Mouse (Mus musculus) brown adipose tissue, adult 24 weeks (tissue): ENCODE results near the gene Soat2. TPM values are rescaled to one million over a fixed set of nuclear protein-coding genes. Genes with fewer than 3 reads are reported as not detected.

Source experiments
- H3K27ac ChIP-seq: fragments of 200-500 bp; replicated peaks from 2 replicates; pipeline ENCODE4 v1.5.1; 2012; ENCODE audit warnings: low read depth, mild to moderate bottlenecking, low read length
- H3K4me1 ChIP-seq: fragments of 200-500 bp; 2 replicates; pipeline ENCODE4 v1.6.1; 2012; ENCODE audit warnings: low read length, mixed read lengths; ENCODE audit not compliant: control insufficient read depth, insufficient read depth, insufficient read length
- H3K4me3 ChIP-seq: fragments of 200-500 bp; 2 replicates; pipeline ENCODE4 v1.5.1; 2012; ENCODE audit warnings: low read depth, mild to moderate bottlenecking, low read length, moderate library complexity; ENCODE audit not compliant: insufficient read depth
- polyA plus RNA-seq: library from polyadenylated mRNA; stranded (reverse); fragments of >200 nt; gene quantifications from 2 replicates; pipeline ENCODE4 v1.2.4, GENCODE M21; 2012; ENCODE audit not compliant: missing spikeins, insufficient read depth, insufficient read length

Gene Soat2
- polyA plus RNA-seq = not detected in 2 replicates

GRCm38 (mm10) chr15:102150301-102151135, at the start of gene Soat2:
Soat2 (plus strand) TSS chr15:102150526.
- H3K27ac ChIP-seq = peak within 1 kb of the TSS; percentile 55; the same call in 1 of the 2 replicates
- H3K4me3 ChIP-seq = no peak within 1 kb of the TSS
- no peaks in the 10 kb centered on the region for H3K4me1 ChIP-seq

- peak overlapping the region; percentile 78 for H3K4me3 ChIP-seq
- H3K27ac ChIP-seq = peak overlapping the region; percentile 99
- H3K4me1 ChIP-seq = peaks cover 28% of the 10 kb centered on the region
These were observed 49.2 kb upstream of the Soat2 start for GRCm38 (mm10) chr15:102100996-102101671.

- Histone ChIP-seq H3K4me3 (peak overlapping the region; percentile 78), H3K27ac (peak overlapping the region; percentile 99), H3K4me1 (peaks cover 29% of the 10 kb centered on the region)
These were observed 48.4 kb upstream of the Soat2 start for GRCm38 (mm10) chr15:102101672-102102541.

GRCm38 (mm10) chr15:102102548-102103121, 47.7 kb upstream of the Soat2 start:
- Histone ChIP-seq H3K27ac (peak overlapping the region; percentile 99), H3K4me1 (peaks cover 24% of the 10 kb centered on the region), H3K4me3 (peak overlapping the region; percentile 78)

- peak overlapping the region; percentile 99 for H3K27ac ChIP-seq
- peak overlapping the region; percentile 78 for H3K4me3 ChIP-seq
- H3K4me1 ChIP-seq = peaks cover 18% of the 10 kb centered on the region
These were observed 46.9 kb upstream of the Soat2 start for GRCm38 (mm10) chr15:102103371-102103946.

GRCm38 (mm10) chr15:102103947-102104555, 46.3 kb upstream of the Soat2 start:
- H3K4me3 ChIP-seq = peak overlapping the region; percentile 78
- H3K27ac ChIP-seq = peak overlapping the region; percentile 99
- peaks cover 16% of the 10 kb centered on the region for H3K4me1 ChIP-seq

GRCm38 (mm10) chr15:102105360-102105759, 45.0 kb upstream of the Soat2 start:
- H3K4me1 ChIP-seq = peaks cover 12% of the 10 kb centered on the region; the same call in 1 of the 2 replicates
- peak overlapping the region; percentile 78 for H3K4me3 ChIP-seq
- peak overlapping the region; percentile 99 for H3K27ac ChIP-seq

- peak overlapping the region; percentile 53 for H3K4me3 ChIP-seq
- H3K4me1 ChIP-seq = peaks cover 12% of the 10 kb centered on the region; the same call in 1 of the 2 replicates
These were observed 44.3 kb upstream of the Soat2 start for GRCm38 (mm10) chr15:102105764-102106730.

GRCm38 (mm10) chr15:102106754-102107456, 43.4 kb upstream of the Soat2 start:
- Histone ChIP-seq H3K27ac (no peak overlapping the region), H3K4me3 (no peak overlapping the region; the same call in 1 of the 2 replicates), H3K4me1 (peaks cover 8% of the 10 kb centered on the region; the same call in 1 of the 2 replicates)

More at GRCm38 (mm10) chr15:102105764-102106730, 44.3 kb upstream of the Soat2 start:
- peak overlapping the region; percentile 70 for H3K27ac ChIP-seq

- no peak overlapping the region for H3K4me3 ChIP-seq
- peaks cover 8% of the 10 kb centered on the region; the same call in 1 of the 2 replicates for H3K4me1 ChIP-seq
- 0 out of 2 replicates have a peak overlapping the region, but pooled peaks have one; percentile 1 for H3K27ac ChIP-seq
These were observed 42.4 kb upstream of the Soat2 start for GRCm38 (mm10) chr15:102107689-102108573.

GRCm38 (mm10) chr15:102108651-102109525, 41.4 kb upstream of the Soat2 start:
- H3K27ac ChIP-seq = 0 out of 2 replicates have a peak overlapping the region, but pooled peaks have one; percentile 1
- H3K4me1 ChIP-seq = peaks cover 8% of the 10 kb centered on the region; the same call in 1 of the 2 replicates
- no peak overlapping the region for H3K4me3 ChIP-seq
